Mouse (Mus musculus): ENCODE data around the gene Calm5. TPM values are rescaled to one million over a fixed set of nuclear protein-coding genes. Genes with fewer than 3 reads are reported as not detected.

Calm5 gene
- polyA plus RNA-seq, 1 experiment from 2014 or later, result not detected

DNA sequence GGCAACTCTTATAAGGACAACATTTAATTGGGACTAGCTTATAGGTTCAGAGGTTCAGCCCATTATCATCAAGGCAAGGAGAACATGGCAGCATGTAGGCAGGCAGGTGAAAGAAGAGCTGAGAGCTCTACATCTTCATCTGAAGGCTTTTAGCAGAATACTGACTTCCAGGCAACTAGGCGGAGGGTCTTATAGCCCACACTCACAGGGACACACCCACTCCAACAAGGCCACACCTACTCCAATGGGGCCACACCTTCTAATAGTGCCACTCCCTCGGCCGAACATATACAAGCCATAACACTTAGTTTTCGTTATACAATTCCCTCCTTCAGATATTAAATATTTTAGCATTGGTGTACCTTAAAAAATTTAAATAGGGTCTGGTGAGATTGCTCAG lies 18.9 kb downstream of the Calm5 start:
- DNase-seq, result no peak
- no peaks in the 10 kb centered on the region for H3K9me3 ChIP-seq (ENCODE audit: control insufficient read depth, low read length)
- 92% methylated on average over 4 of the region's 4 CpGs for WGBS
- no peak overlapping the region for H3K9ac ChIP-seq (replicated peaks; ENCODE audit: low read length)
- H3K36me3 ChIP-seq (ENCODE audit: control insufficient read depth, insufficient read depth, low read length), result no peaks in the 10 kb centered on the region
- no peak overlapping the region for H3K27ac ChIP-seq (replicated peaks; ENCODE audit: low read depth, low read length)
- H3K4me2 ChIP-seq (ENCODE audit: low read length), result no peak overlapping the region
- ATAC-seq (ENCODE audit: low FRiP score, low TSS enrichment), result no peak
- no peaks in the 10 kb centered on the region for H3K4me1 ChIP-seq (ENCODE audit: control insufficient read depth, insufficient read depth, low read length)
- H3K4me3 ChIP-seq (replicated peaks; ENCODE audit: low read depth, low read length), result no peak overlapping the region
- no peaks in the 10 kb centered on the region for H3K27me3 ChIP-seq (ENCODE audit: control insufficient read depth, insufficient read depth, low read length)

DNA sequence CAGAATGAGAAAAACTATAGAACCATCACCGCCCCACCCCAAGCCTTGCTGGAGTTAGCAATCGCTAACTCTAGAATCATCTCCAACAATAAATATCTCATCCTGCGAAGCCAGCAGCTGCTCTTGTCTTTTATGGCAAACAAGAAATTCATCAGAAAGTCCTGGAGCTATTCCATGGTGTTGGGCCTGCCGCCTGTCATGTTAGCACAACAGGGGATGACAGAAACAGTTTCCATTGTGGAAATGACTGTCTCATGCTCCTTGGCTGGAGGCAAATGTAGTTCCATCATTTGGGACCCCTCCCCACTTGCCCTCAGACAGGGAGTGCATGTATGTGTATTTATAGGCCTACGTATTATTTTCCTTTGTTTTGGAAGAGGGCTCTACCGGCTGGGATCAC lies 22.5 kb downstream of the Calm5 start:
- Histone ChIP-seq H3K9ac (replicated peaks; ENCODE audit: low read length) (no peak overlapping the region), H3K4me3 (replicated peaks; ENCODE audit: low read depth, low read length) (no peak overlapping the region), H3K27me3 (ENCODE audit: control insufficient read depth, insufficient read depth, low read length) (no peaks in the 10 kb centered on the region), H3K4me1 (ENCODE audit: control insufficient read depth, insufficient read depth, low read length) (no peaks in the 10 kb centered on the region), H3K9me3 (ENCODE audit: control insufficient read depth, low read length) (no peaks in the 10 kb centered on the region), H3K27ac (replicated peaks; ENCODE audit: low read depth, low read length) (no peak overlapping the region), H3K4me2 (ENCODE audit: low read length) (no peak overlapping the region), H3K36me3 (ENCODE audit: control insufficient read depth, insufficient read depth, low read length) (0 out of 2 replicates have a peak, but pooled peaks cover 2% of the 10 kb centered on the region)
- ATAC-seq (ENCODE audit: low FRiP score, low TSS enrichment), result no peak
- 83% methylated on average over 6 of the region's 6 CpGs for WGBS
- no peak for DNase-seq

DNA sequence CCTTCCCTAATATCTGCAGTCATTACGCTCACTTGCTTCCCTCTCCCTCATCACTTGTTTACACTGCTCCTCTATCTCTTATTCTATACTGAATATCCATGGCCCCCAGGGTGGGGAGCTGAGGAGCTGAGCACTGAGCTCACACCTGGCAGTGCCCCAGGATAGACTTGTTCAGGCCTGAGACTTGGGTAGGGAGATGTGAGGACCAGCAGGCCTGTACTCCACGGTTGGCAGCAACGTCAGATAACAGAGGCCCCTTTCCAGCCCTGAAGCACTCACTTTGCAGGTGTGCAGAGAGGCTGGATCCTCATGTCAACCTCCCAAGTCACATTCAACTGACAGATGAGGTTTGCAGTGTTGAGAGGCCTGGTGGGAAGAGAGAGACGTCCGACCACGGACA lies 23.2 kb downstream of the Calm5 start:
- Histone ChIP-seq H3K4me3 (replicated peaks; ENCODE audit: low read depth, low read length) (no peak overlapping the region), H3K36me3 (ENCODE audit: control insufficient read depth, insufficient read depth, low read length) (0 out of 2 replicates have a peak, but pooled peaks cover 4% of the 10 kb centered on the region), H3K27ac (replicated peaks; ENCODE audit: low read depth, low read length) (no peak overlapping the region), H3K27me3 (ENCODE audit: control insufficient read depth, insufficient read depth, low read length) (no peaks in the 10 kb centered on the region), H3K4me2 (ENCODE audit: low read length) (no peak overlapping the region), H3K9ac (replicated peaks; ENCODE audit: low read length) (no peak overlapping the region), H3K9me3 (ENCODE audit: control insufficient read depth, low read length) (no peaks in the 10 kb centered on the region), H3K4me1 (ENCODE audit: control insufficient read depth, insufficient read depth, low read length) (no peaks in the 10 kb centered on the region)
- WGBS, result 73% methylated on average over 6 of the region's 6 CpGs
- DNase-seq, result no peak
- 0 out of 2 replicates have a peak, but pooled peaks have one; percentile 43 for ATAC-seq (ENCODE audit: low FRiP score, low TSS enrichment)

- Histone ChIP-seq H3K36me3 (ENCODE audit: control insufficient read depth, insufficient read depth, low read length) (0 out of 2 replicates have a peak, but pooled peaks cover 5% of the 10 kb centered on the region), H3K27me3 (ENCODE audit: control insufficient read depth, insufficient read depth, low read length) (no peaks in the 10 kb centered on the region), H3K9me3 (ENCODE audit: control insufficient read depth, low read length) (no peaks in the 10 kb centered on the region), H3K4me1 (ENCODE audit: control insufficient read depth, insufficient read depth, low read length) (no peaks in the 10 kb centered on the region), H3K4me3 (replicated peaks; ENCODE audit: low read depth, low read length) (no peak overlapping the region), H3K27ac (replicated peaks; ENCODE audit: low read depth, low read length) (no peak overlapping the region), H3K4me2 (ENCODE audit: low read length) (no peak overlapping the region), H3K9ac (replicated peaks; ENCODE audit: low read length) (no peak overlapping the region)
- 49% methylated on average over 4 of the region's 4 CpGs for WGBS
- DNase-seq (no peak), ATAC-seq (ENCODE audit: low FRiP score, low TSS enrichment) (no peak)
Measured at GRCm38 (mm10) chr13:3877679-3878220, 23.8 kb downstream of the Calm5 start.

DNA sequence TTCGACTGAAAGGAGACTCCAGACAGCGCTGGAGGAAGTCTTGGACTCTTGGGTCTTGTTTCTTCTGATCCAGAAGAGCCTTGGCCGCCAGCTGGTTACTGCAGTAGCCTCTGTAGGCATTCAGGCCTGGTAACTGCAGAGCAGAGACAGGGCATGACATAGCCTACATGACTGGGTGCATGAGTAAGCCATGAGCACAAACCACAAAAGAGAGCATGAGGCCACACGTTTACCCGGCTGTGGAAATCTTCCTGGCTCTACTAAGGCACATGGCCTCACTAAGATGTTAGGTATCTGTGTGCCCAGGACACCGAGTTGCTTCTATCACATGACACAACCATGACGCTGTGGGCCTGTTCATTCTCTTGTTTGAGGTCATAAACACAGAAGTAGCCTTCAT lies 32.7 kb downstream of the Calm5 start:
- no peak overlapping the region for H3K4me2 ChIP-seq (ENCODE audit: low read length)
- H3K4me1 ChIP-seq (ENCODE audit: control insufficient read depth, insufficient read depth, low read length), result no peaks in the 10 kb centered on the region
- peaks cover 28% of the 10 kb centered on the region for H3K36me3 ChIP-seq (ENCODE audit: control insufficient read depth, insufficient read depth, low read length)
- H3K4me3 ChIP-seq (replicated peaks; ENCODE audit: low read depth, low read length), result no peak overlapping the region
- no peak overlapping the region for H3K9ac ChIP-seq (replicated peaks; ENCODE audit: low read length)
- H3K27ac ChIP-seq (replicated peaks; ENCODE audit: low read depth, low read length), result no peak overlapping the region
- 95% methylated on average over 7 of the region's 7 CpGs for WGBS
- no peaks in the 10 kb centered on the region for H3K9me3 ChIP-seq (ENCODE audit: control insufficient read depth, low read length)
- no peaks in the 10 kb centered on the region for H3K27me3 ChIP-seq (ENCODE audit: control insufficient read depth, insufficient read depth, low read length)
- DNase-seq (no peak), ATAC-seq (ENCODE audit: low FRiP score, low TSS enrichment) (no peak)

GRCm38 (mm10) chr13:3889111-3889510 lies 35.1 kb downstream of the Calm5 start:
- ATAC-seq (ENCODE audit: low FRiP score, low TSS enrichment) (no peak), DNase-seq (no peak)
- H3K9ac ChIP-seq (replicated peaks; ENCODE audit: low read length), result no peak overlapping the region
- WGBS, result 94% methylated on average over 3 of the region's 3 CpGs
- no peaks in the 10 kb centered on the region for H3K27me3 ChIP-seq (ENCODE audit: control insufficient read depth, insufficient read depth, low read length)
- H3K27ac ChIP-seq (replicated peaks; ENCODE audit: low read depth, low read length), result no peak overlapping the region
- H3K4me3 ChIP-seq (replicated peaks; ENCODE audit: low read depth, low read length), result no peak overlapping the region
- H3K9me3 ChIP-seq (ENCODE audit: control insufficient read depth, low read length), result no peaks in the 10 kb centered on the region
- no peaks in the 10 kb centered on the region for H3K4me1 ChIP-seq (ENCODE audit: control insufficient read depth, insufficient read depth, low read length)
- peaks cover 25% of the 10 kb centered on the region for H3K36me3 ChIP-seq (ENCODE audit: control insufficient read depth, insufficient read depth, low read length)
- H3K4me2 ChIP-seq (ENCODE audit: low read length), result no peak overlapping the region

DNA sequence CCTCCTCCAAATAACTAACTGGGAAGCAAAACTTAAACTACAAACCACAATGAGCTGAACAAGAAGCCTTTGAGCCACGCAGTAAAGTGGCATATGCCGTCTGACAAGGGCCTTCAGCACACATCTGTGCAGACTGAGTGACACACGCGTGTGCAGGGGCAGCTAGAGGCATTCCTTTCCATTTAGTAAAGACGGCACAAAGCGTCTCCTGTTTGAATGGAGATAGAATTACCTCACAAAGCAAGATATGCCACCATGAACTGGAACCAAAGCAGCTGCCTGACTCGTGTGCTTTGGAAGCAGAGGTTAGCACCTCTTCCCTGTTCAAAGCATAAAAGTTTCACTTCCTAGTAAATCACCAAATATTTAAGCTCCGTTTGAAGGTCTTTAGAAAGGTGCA lies 36.1 kb downstream of the Calm5 start:
- no peak overlapping the region for H3K9ac ChIP-seq (replicated peaks; ENCODE audit: low read length)
- H3K27ac ChIP-seq (replicated peaks; ENCODE audit: low read depth, low read length), result no peak overlapping the region
- ATAC-seq (ENCODE audit: low FRiP score, low TSS enrichment), result no peak
- no peaks in the 10 kb centered on the region for H3K4me1 ChIP-seq (ENCODE audit: control insufficient read depth, insufficient read depth, low read length)
- no peak overlapping the region for H3K4me2 ChIP-seq (ENCODE audit: low read length)
- peaks cover 22% of the 10 kb centered on the region for H3K36me3 ChIP-seq (ENCODE audit: control insufficient read depth, insufficient read depth, low read length)
- no peaks in the 10 kb centered on the region for H3K27me3 ChIP-seq (ENCODE audit: control insufficient read depth, insufficient read depth, low read length)
- no peaks in the 10 kb centered on the region for H3K9me3 ChIP-seq (ENCODE audit: control insufficient read depth, low read length)
- WGBS, result 62% methylated on average over 8 of the region's 8 CpGs
- no peak overlapping the region for H3K4me3 ChIP-seq (replicated peaks; ENCODE audit: low read depth, low read length)
- no peak for DNase-seq

DNA sequence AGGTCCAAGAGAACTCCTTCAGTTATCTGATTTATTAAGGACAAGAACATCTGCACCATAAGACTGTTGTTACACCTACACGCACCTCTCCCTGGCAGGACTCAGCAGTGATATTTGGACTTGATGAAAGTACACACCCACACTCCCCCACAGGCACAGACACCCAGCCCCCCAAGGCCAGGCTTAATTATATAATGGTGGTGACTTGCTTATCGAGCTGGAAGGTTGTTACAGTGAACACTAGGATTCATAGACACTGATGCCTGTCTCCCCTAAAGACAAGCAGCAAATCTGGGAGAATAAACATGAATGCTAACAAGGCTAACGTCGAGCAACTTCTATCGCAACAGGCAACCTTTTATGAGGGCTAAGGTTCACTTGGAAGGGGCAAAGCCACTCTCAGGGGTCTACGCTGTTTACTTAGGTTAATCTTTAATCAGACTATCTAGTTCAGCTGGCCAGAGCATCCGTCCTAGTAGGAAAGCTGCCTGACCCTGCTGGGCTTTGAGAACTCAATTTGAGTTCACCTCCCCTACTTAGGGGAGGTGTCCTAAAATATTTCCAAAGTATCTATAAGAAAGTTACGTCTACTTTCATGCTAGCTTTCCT lies 37.6 kb downstream of the Calm5 start:
- Histone ChIP-seq H3K27me3 (ENCODE audit: control insufficient read depth, insufficient read depth, low read length) (no peaks in the 10 kb centered on the region), H3K9me3 (ENCODE audit: control insufficient read depth, low read length) (no peaks in the 10 kb centered on the region), H3K9ac (replicated peaks; ENCODE audit: low read length) (no peak overlapping the region), H3K27ac (replicated peaks; ENCODE audit: low read depth, low read length) (no peak overlapping the region), H3K4me1 (ENCODE audit: control insufficient read depth, insufficient read depth, low read length) (no peaks in the 10 kb centered on the region), H3K4me2 (ENCODE audit: low read length) (no peak overlapping the region), H3K36me3 (ENCODE audit: control insufficient read depth, insufficient read depth, low read length) (peaks cover 16% of the 10 kb centered on the region), H3K4me3 (replicated peaks; ENCODE audit: low read depth, low read length) (no peak overlapping the region)
- ATAC-seq (ENCODE audit: low FRiP score, low TSS enrichment) (no peak), DNase-seq (no peak)
- 71% methylated on average over 8 of the region's 8 CpGs for WGBS

GRCm38 (mm10) chr13:3892601-3893000 lies 38.6 kb downstream of the Calm5 start:
- no peak overlapping the region for H3K9ac ChIP-seq (replicated peaks; ENCODE audit: low read length)
- H3K4me1 ChIP-seq (ENCODE audit: control insufficient read depth, insufficient read depth, low read length), result no peaks in the 10 kb centered on the region
- no peaks in the 10 kb centered on the region for H3K27me3 ChIP-seq (ENCODE audit: control insufficient read depth, insufficient read depth, low read length)
- no peaks in the 10 kb centered on the region for H3K9me3 ChIP-seq (ENCODE audit: control insufficient read depth, low read length)
- H3K4me3 ChIP-seq (replicated peaks; ENCODE audit: low read depth, low read length), result peak overlapping the region; percentile 49
- DNase-seq (peak; percentile 11), ATAC-seq (ENCODE audit: low FRiP score, low TSS enrichment) (no peak)
- peak overlapping the region; percentile 72 for H3K4me2 ChIP-seq (ENCODE audit: low read length)
- H3K36me3 ChIP-seq (ENCODE audit: control insufficient read depth, insufficient read depth, low read length), result peaks cover 7% of the 10 kb centered on the region
- WGBS, result 25% methylated on average over 7 of the region's 7 CpGs
- no peak overlapping the region for H3K27ac ChIP-seq (replicated peaks; ENCODE audit: low read depth, low read length)

All from midbrain, embryonic 14.5 days (tissue).